Mouse (Mus musculus): ENCODE results near the gene Spp2. TPM values are rescaled to one million over a fixed set of nuclear protein-coding genes. Genes with fewer than 3 reads are reported as not detected.

Gene Spp2
- polyA plus RNA-seq, 1 experiment from 2014 or later: not detected

GRCm38 (mm10) chr1:88422846-88423395 is 16.2 kb downstream of the Spp2 start:
- no peak overlapping the region for H3K9ac ChIP-seq (ENCODE audit: low read length)
- no peak overlapping the region for H3K4me2 ChIP-seq (ENCODE audit: low read length)
- WGBS: 70% methylated on average over 7 of the region's 7 CpGs
- H3K27me3 ChIP-seq (ENCODE audit: control insufficient read depth, insufficient read depth, low read length): no peaks in the 10 kb centered on the region; the same call in 1 of the 2 replicates
- H3K36me3 ChIP-seq (ENCODE audit: control insufficient read depth, insufficient read depth, low read length): no peaks in the 10 kb centered on the region
- no peak overlapping the region for H3K27ac ChIP-seq (replicated peaks in 1 of 2; ENCODE audit: control insufficient read depth in 1 of 2, insufficient read depth in 1 of 2, low read depth in 2 of 2, low read length in 2 of 2)
- no peaks in the 10 kb centered on the region for H3K9me3 ChIP-seq (ENCODE audit: control insufficient read depth, low read length)
- ATAC-seq (ENCODE audit: insufficient number of reproducible peaks, insufficient read depth, low FRiP score, low read depth): no peak
- no peaks in the 10 kb centered on the region; a peak in 1 of 4 replicates for H3K4me1 ChIP-seq (ENCODE audit: control insufficient read depth in 2 of 2, insufficient read depth in 2 of 2, low read length in 2 of 2)
- no peak overlapping the region for H3K4me3 ChIP-seq (ENCODE audit: control insufficient read depth in 1 of 2, insufficient read depth in 1 of 2, low read depth in 1 of 2, low read length in 2 of 2)

DNA sequence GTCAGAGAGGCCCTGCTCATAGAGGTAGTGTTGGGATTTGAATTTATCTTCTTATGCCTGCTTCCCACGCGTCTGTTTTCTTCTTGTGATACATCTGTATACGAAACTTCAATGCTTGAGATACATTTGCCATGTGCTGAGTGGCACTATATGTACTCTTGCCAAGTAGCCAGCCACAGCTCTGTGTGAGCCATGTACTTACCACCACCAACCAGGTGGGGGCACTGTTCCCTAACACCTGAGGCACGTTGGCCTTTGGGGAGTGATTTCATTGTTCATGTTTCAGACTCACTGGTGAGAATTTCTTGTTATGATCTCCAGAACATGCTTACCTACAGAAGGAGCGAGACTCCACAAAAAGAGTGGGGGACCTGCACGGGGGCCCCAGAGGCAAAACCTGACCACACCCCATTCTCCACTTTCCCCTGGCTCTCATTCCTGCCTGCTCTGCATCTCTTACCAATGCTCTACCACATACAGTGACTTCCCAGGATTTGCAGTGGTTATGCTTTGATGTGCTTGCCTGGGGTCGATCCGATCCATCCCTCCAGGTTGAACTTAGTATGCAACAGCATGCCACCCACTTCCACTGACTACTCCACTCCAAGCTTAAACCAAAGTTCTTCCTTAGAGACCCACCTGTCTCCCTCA is 18.0 kb downstream of the Spp2 start:
- Histone ChIP-seq H3K9ac (ENCODE audit: low read length) (no peak overlapping the region), H3K4me1 (ENCODE audit: control insufficient read depth in 2 of 2, insufficient read depth in 2 of 2, low read length in 2 of 2) (no peaks in the 10 kb centered on the region), H3K4me3 (ENCODE audit: control insufficient read depth in 1 of 2, insufficient read depth in 1 of 2, low read depth in 1 of 2, low read length in 2 of 2) (no peak overlapping the region), H3K9me3 (ENCODE audit: control insufficient read depth, low read length) (no peaks in the 10 kb centered on the region), H3K27me3 (ENCODE audit: control insufficient read depth, insufficient read depth, low read length) (no peaks in the 10 kb centered on the region; the same call in 1 of the 2 replicates), H3K27ac (replicated peaks in 1 of 2; ENCODE audit: control insufficient read depth in 1 of 2, insufficient read depth in 1 of 2, low read depth in 2 of 2, low read length in 2 of 2) (no peak overlapping the region), H3K4me2 (ENCODE audit: low read length) (no peak overlapping the region), H3K36me3 (ENCODE audit: control insufficient read depth, insufficient read depth, low read length) (no peaks in the 10 kb centered on the region)
- WGBS: 24% methylated on average over 8 of the region's 8 CpGs
- no peak for ATAC-seq (ENCODE audit: insufficient number of reproducible peaks, insufficient read depth, low FRiP score, low read depth)

GRCm38 (mm10) chr1:88427987-88428741 is 21.4 kb downstream of the Spp2 start:
- ATAC-seq (ENCODE audit: insufficient number of reproducible peaks, insufficient read depth, low FRiP score, low read depth): no peak
- Histone ChIP-seq H3K27me3 (ENCODE audit: control insufficient read depth, insufficient read depth, low read length) (no peaks in the 10 kb centered on the region; the same call in 1 of the 2 replicates), H3K9me3 (ENCODE audit: control insufficient read depth, low read length) (no peaks in the 10 kb centered on the region), H3K4me1 (ENCODE audit: control insufficient read depth in 2 of 2, insufficient read depth in 2 of 2, low read length in 2 of 2) (no peaks in the 10 kb centered on the region), H3K27ac (replicated peaks in 1 of 2; ENCODE audit: control insufficient read depth in 1 of 2, insufficient read depth in 1 of 2, low read depth in 2 of 2, low read length in 2 of 2) (no peak overlapping the region), H3K9ac (ENCODE audit: low read length) (no peak overlapping the region), H3K4me3 (ENCODE audit: control insufficient read depth in 1 of 2, insufficient read depth in 1 of 2, low read depth in 1 of 2, low read length in 2 of 2) (no peak overlapping the region), H3K4me2 (ENCODE audit: low read length) (no peak overlapping the region), H3K36me3 (ENCODE audit: control insufficient read depth, insufficient read depth, low read length) (no peaks in the 10 kb centered on the region)
- WGBS: 69% methylated on average over 11 of the region's 11 CpGs

DNA sequence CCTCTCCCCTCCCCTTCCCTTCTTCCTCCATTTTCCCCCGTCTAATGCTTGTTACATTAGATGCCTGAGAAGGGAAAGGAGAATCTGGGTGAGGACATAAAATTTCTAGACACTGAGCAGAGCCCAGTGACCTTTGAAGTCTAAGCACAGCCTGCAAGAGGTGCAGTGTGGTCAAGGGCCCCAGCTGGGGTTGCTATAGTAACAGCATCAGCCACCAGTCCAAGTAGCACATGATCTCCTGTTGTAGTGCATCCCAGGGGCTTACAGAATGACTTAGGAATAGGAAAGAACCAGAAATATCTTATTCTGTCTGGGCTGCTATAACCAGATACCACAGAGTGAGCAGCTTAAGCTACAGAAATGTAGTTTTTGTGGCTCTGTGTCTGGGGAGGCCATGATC is 22.7 kb downstream of the Spp2 start:
- Histone ChIP-seq H3K27me3 (ENCODE audit: control insufficient read depth, insufficient read depth, low read length) (no peaks in the 10 kb centered on the region; the same call in 1 of the 2 replicates), H3K4me3 (ENCODE audit: control insufficient read depth in 1 of 2, insufficient read depth in 1 of 2, low read depth in 1 of 2, low read length in 2 of 2) (no peak overlapping the region), H3K9ac (ENCODE audit: low read length) (no peak overlapping the region), H3K36me3 (ENCODE audit: control insufficient read depth, insufficient read depth, low read length) (no peaks in the 10 kb centered on the region), H3K4me2 (ENCODE audit: low read length) (no peak overlapping the region), H3K4me1 (ENCODE audit: control insufficient read depth in 2 of 2, insufficient read depth in 2 of 2, low read length in 2 of 2) (no peaks in the 10 kb centered on the region), H3K27ac (replicated peaks in 1 of 2; ENCODE audit: control insufficient read depth in 1 of 2, insufficient read depth in 1 of 2, low read depth in 2 of 2, low read length in 2 of 2) (no peak overlapping the region), H3K9me3 (ENCODE audit: control insufficient read depth, low read length) (no peaks in the 10 kb centered on the region)
- ATAC-seq (ENCODE audit: insufficient number of reproducible peaks, insufficient read depth, low FRiP score, low read depth): no peak
- 50% methylated on average over 1 of the region's 1 CpGs for WGBS

DNA sequence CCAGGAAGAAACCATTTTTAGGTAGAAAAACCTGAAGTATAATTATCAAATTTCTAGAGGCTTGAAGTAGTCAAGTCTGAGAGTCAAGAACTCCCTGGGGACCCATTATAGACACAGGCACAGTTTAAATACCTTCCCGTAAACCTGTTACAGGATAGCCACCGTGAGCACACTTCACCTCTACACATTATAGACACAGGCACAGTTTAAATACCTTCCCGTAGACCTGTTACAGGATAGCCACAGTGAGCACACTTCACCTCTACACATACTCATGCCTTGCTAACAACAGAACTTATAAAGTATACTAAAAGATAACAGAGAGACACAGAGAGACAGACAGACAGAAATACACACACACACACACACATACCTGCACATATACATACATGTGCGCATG is 24.5 kb downstream of the Spp2 start:
- no peak for ATAC-seq (ENCODE audit: insufficient number of reproducible peaks, insufficient read depth, low FRiP score, low read depth)
- 82% methylated on average over 4 of the region's 4 CpGs for WGBS

GRCm38 (mm10) chr1:88432601-88433000 is 25.8 kb downstream of the Spp2 start:
- no peaks in the 10 kb centered on the region for H3K9me3 ChIP-seq (ENCODE audit: control insufficient read depth, low read length)

More for the DNA sequence above, 24.5 kb downstream of the Spp2 start:
- no peak overlapping the region for H3K27ac ChIP-seq (replicated peaks in 1 of 2; ENCODE audit: control insufficient read depth in 1 of 2, insufficient read depth in 1 of 2, low read depth in 2 of 2, low read length in 2 of 2)
- no peak overlapping the region for H3K4me3 ChIP-seq (ENCODE audit: control insufficient read depth in 1 of 2, insufficient read depth in 1 of 2, low read depth in 1 of 2, low read length in 2 of 2)
- no peaks in the 10 kb centered on the region for H3K4me1 ChIP-seq (ENCODE audit: control insufficient read depth in 2 of 2, insufficient read depth in 2 of 2, low read length in 2 of 2)
- no peak overlapping the region for H3K9ac ChIP-seq (ENCODE audit: low read length)
- H3K4me2 ChIP-seq (ENCODE audit: low read length): no peak overlapping the region
- no peaks in the 10 kb centered on the region for H3K36me3 ChIP-seq (ENCODE audit: control insufficient read depth, insufficient read depth, low read length)
- no peaks in the 10 kb centered on the region; the same call in 1 of the 2 replicates for H3K27me3 ChIP-seq (ENCODE audit: control insufficient read depth, insufficient read depth, low read length)
- no peaks in the 10 kb centered on the region for H3K9me3 ChIP-seq (ENCODE audit: control insufficient read depth, low read length)

GRCm38 (mm10) chr1:88433096-88433883 is 26.5 kb downstream of the Spp2 start:
- ATAC-seq (ENCODE audit: insufficient number of reproducible peaks, insufficient read depth, low FRiP score, low read depth): no peak
- no peaks in the 10 kb centered on the region for H3K9me3 ChIP-seq (ENCODE audit: control insufficient read depth, low read length)
- no peak overlapping the region for H3K27ac ChIP-seq (replicated peaks in 1 of 2; ENCODE audit: control insufficient read depth in 1 of 2, insufficient read depth in 1 of 2, low read depth in 2 of 2, low read length in 2 of 2)
- H3K4me2 ChIP-seq (ENCODE audit: low read length): no peak overlapping the region
- no peaks in the 10 kb centered on the region for H3K4me1 ChIP-seq (ENCODE audit: control insufficient read depth in 2 of 2, insufficient read depth in 2 of 2, low read length in 2 of 2)
- H3K4me3 ChIP-seq (ENCODE audit: control insufficient read depth in 1 of 2, insufficient read depth in 1 of 2, low read depth in 1 of 2, low read length in 2 of 2): no peak overlapping the region
- no peak overlapping the region for H3K9ac ChIP-seq (ENCODE audit: low read length)
- WGBS: 66% methylated on average over 6 of the region's 6 CpGs
- no peaks in the 10 kb centered on the region for H3K27me3 ChIP-seq (ENCODE audit: control insufficient read depth, insufficient read depth, low read length)
- no peaks in the 10 kb centered on the region for H3K36me3 ChIP-seq (ENCODE audit: control insufficient read depth, insufficient read depth, low read length)

More at GRCm38 (mm10) chr1:88432601-88433000, 25.8 kb downstream of the Spp2 start:
- no peak for ATAC-seq (ENCODE audit: insufficient number of reproducible peaks, insufficient read depth, low FRiP score, low read depth)
- no peak overlapping the region for H3K27ac ChIP-seq (replicated peaks in 1 of 2; ENCODE audit: control insufficient read depth in 1 of 2, insufficient read depth in 1 of 2, low read depth in 2 of 2, low read length in 2 of 2)
- H3K4me2 ChIP-seq (ENCODE audit: low read length): no peak overlapping the region
- no peaks in the 10 kb centered on the region for H3K4me1 ChIP-seq (ENCODE audit: control insufficient read depth in 2 of 2, insufficient read depth in 2 of 2, low read length in 2 of 2)
- H3K36me3 ChIP-seq (ENCODE audit: control insufficient read depth, insufficient read depth, low read length): no peaks in the 10 kb centered on the region
- H3K4me3 ChIP-seq (ENCODE audit: control insufficient read depth in 1 of 2, insufficient read depth in 1 of 2, low read depth in 1 of 2, low read length in 2 of 2): no peak overlapping the region
- H3K27me3 ChIP-seq (ENCODE audit: control insufficient read depth, insufficient read depth, low read length): no peaks in the 10 kb centered on the region
- 35% methylated on average over 3 of the region's 3 CpGs for WGBS
- no peak overlapping the region for H3K9ac ChIP-seq (ENCODE audit: low read length)

Data from heart, embryonic 14.5 days (tissue).